Mouse (Mus musculus): ENCODE results near the gene Gskip. TPM values are rescaled to one million over a fixed set of nuclear protein-coding genes. Genes with fewer than 3 reads are reported as not detected.

The Gskip gene
- total RNA-seq, 1 experiment = 7.2 TPM

DNA sequence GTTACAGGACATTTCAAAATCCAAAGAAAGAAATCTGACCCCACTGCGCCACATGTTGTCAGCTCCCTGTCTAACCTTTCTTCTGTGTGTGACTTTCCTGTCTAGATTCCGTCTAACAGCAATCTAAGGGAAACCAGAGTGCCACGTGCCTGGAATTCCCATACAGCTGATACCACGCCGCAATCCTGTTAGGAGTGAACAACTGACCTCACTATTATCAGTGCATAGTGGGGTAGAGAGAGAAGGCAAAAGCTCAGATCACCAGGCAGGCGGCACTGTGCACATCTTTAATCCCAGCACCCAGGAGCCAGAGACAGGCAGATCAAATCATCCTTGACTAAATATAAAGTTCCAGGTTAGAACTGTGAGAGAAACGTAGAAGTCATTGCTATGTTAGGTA is 28.8 kb upstream of the Gskip start:
- Histone ChIP-seq H3K36me3 (ENCODE audit: control insufficient read depth, insufficient read depth, low read length, poor library complexity, severe bottlenecking) (peaks cover 45% of the 10 kb centered on the region), H3K9me3 (ENCODE audit: control insufficient read depth, insufficient read depth, low read depth, low read length) (no peaks in the 10 kb centered on the region), H3K27ac (ENCODE audit: insufficient read depth, low read depth, low read length, poor library complexity, severe bottlenecking) (no peak overlapping the region), H3K9ac (ENCODE audit: insufficient read depth, low read depth, low read length, poor library complexity, severe bottlenecking) (no peak overlapping the region), H3K4me1 (ENCODE audit: control insufficient read depth in 2 of 2, insufficient read depth in 2 of 2, low read length in 2 of 2, poor library complexity in 1 of 2) (no peaks in the 10 kb centered on the region), H3K4me3 (ENCODE audit: insufficient read depth in 1 of 2, low read depth in 1 of 2, low read length in 2 of 2, poor library complexity in 1 of 2, severe bottlenecking in 1 of 2) (no peak overlapping the region)
- in situ Hi-C loops (cut with MboI; ENCODE audit: low sequenced_read_pairs in 2 of 2, unreplicated experiment in 2 of 2) = no loop called here
- TF ChIP-seq ZNF384 (IDR thresholded peaks at IDR 0.05; ENCODE audit: low read depth, low read length) (no peak), HCFC1 (IDR thresholded peaks at IDR 0.05; ENCODE audit: borderline replicate concordance, insufficient read depth, low read length) (no peak), CHD2 (IDR thresholded peaks at IDR 0.05; ENCODE audit: low read depth, low read length) (no peak), MAFK (IDR thresholded peaks at IDR 0.05; ENCODE audit: insufficient read depth, low read depth, low read length) (no peak), ZC3H11A (IDR thresholded peaks at IDR 0.05; ENCODE audit: borderline replicate concordance, low read depth, low read length) (no peak)
- no peak for DNase-seq (ENCODE audit: low read depth, low spot score)

DNA sequence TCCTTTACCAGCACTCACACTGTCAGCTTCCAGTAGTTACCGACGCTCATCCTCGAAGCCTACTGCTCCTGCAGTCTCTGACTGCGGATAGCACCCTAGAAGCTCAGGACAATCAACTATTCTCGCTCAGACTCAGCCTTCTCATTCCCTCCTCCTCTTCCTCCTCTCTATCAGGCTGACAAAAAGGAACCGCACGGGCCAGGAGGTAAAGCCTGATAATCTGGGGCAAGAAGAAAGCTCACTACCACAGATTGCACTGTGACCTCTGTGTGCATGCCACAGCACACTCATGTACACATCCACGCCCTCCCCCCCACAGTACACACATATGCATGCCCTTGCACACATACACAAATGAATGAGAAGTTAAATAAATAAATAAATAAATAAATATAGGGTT is 8.4 kb upstream of the Gskip start:
- TF ChIP-seq ZC3H11A (IDR thresholded peaks at IDR 0.05; ENCODE audit: borderline replicate concordance, low read depth, low read length) (no peak), MAFK (IDR thresholded peaks at IDR 0.05; ENCODE audit: insufficient read depth, low read depth, low read length) (no peak), ZNF384 (IDR thresholded peaks at IDR 0.05; ENCODE audit: low read depth, low read length) (no peak), HCFC1 (IDR thresholded peaks at IDR 0.05; ENCODE audit: borderline replicate concordance, insufficient read depth, low read length) (no peak), CHD2 (IDR thresholded peaks at IDR 0.05; ENCODE audit: low read depth, low read length) (no peak)
- Histone ChIP-seq H3K36me3 (ENCODE audit: control insufficient read depth, insufficient read depth, low read length, poor library complexity, severe bottlenecking) (peaks cover 14% of the 10 kb centered on the region; the same call in 1 of the 2 replicates), H3K27ac (ENCODE audit: insufficient read depth, low read depth, low read length, poor library complexity, severe bottlenecking) (no peak overlapping the region), H3K4me1 (ENCODE audit: control insufficient read depth in 2 of 2, insufficient read depth in 2 of 2, low read length in 2 of 2, poor library complexity in 1 of 2) (no peaks in the 10 kb centered on the region), H3K9ac (ENCODE audit: insufficient read depth, low read depth, low read length, poor library complexity, severe bottlenecking) (no peak overlapping the region), H3K4me3 (ENCODE audit: insufficient read depth in 1 of 2, low read depth in 1 of 2, low read length in 2 of 2, poor library complexity in 1 of 2, severe bottlenecking in 1 of 2) (no peak overlapping the region), H3K9me3 (ENCODE audit: control insufficient read depth, insufficient read depth, low read depth, low read length) (no peaks in the 10 kb centered on the region)
- in situ Hi-C loops (cut with MboI; ENCODE audit: low sequenced_read_pairs in 2 of 2, unreplicated experiment in 2 of 2) = no loop called here
- no peak for DNase-seq (ENCODE audit: low read depth, low spot score)

DNA sequence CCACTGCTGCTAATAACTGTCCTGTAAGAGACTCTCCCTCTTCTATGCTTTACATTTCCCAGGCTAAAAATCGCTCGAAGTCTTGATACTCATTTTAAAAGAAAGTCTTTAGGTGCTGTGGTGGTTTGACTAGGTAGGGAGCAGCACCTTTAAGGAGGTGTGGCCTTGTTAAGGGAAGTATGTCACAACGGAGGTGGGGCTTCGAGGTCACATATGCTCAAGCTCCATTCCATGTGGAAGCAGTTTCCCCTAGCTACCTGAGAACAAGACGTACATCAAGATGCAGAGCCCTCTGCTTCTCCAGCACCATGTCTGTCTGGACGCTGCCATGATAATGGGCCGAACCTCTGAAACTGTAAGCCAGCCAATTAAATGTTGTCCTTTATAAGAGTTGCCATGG is 6.4 kb upstream of the Gskip start:
- no peaks in the 10 kb centered on the region; a peak in 1 of 4 replicates for H3K4me1 ChIP-seq (ENCODE audit: control insufficient read depth in 2 of 2, insufficient read depth in 2 of 2, low read length in 2 of 2, poor library complexity in 1 of 2)
- H3K36me3 ChIP-seq (ENCODE audit: control insufficient read depth, insufficient read depth, low read length, poor library complexity, severe bottlenecking) = peaks cover 11% of the 10 kb centered on the region; the same call in 1 of the 2 replicates
- H3K27ac ChIP-seq (ENCODE audit: insufficient read depth, low read depth, low read length, poor library complexity, severe bottlenecking) = no peak overlapping the region
- no peak for DNase-seq (ENCODE audit: low read depth, low spot score)
- no peaks in the 10 kb centered on the region for H3K9me3 ChIP-seq (ENCODE audit: control insufficient read depth, insufficient read depth, low read depth, low read length)
- no peak overlapping the region for H3K9ac ChIP-seq (ENCODE audit: insufficient read depth, low read depth, low read length, poor library complexity, severe bottlenecking)
- H3K4me3 ChIP-seq (ENCODE audit: insufficient read depth in 1 of 2, low read depth in 1 of 2, low read length in 2 of 2, poor library complexity in 1 of 2, severe bottlenecking in 1 of 2) = peak overlapping the region in 1 of 2 experiments; percentile 22; a peak in 1 of 4 replicates
- no peak for TF ChIP-seq ZC3H11A (IDR thresholded peaks at IDR 0.05; ENCODE audit: borderline replicate concordance, low read depth, low read length)
- TF ChIP-seq HCFC1 (IDR thresholded peaks at IDR 0.05; ENCODE audit: borderline replicate concordance, insufficient read depth, low read length) = no peak
- in situ Hi-C loops (cut with MboI; ENCODE audit: low sequenced_read_pairs in 2 of 2, unreplicated experiment in 2 of 2) = no loop called here

DNA sequence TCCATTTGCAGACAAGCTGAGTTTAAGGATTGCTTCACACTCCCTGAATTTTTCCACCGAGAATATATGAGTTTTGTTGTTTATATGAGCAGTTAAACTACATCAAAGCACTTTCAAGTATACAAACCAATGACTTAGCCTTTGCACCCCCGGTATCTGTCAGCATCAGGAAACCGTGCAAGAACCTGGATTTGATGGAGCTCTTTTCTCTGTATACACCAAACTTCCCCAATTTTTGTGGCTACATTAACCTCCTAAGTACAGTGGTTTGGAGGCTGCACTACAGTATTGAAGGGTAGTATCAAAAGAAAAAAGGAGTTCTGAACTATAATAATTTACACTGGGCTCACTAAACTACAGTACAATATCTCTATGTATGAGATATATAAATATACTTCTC is 5.9 kb upstream of the Gskip start:
- Histone ChIP-seq H3K27ac (ENCODE audit: insufficient read depth, low read depth, low read length, poor library complexity, severe bottlenecking) (no peak overlapping the region), H3K9me3 (ENCODE audit: control insufficient read depth, insufficient read depth, low read depth, low read length) (no peaks in the 10 kb centered on the region), H3K9ac (ENCODE audit: insufficient read depth, low read depth, low read length, poor library complexity, severe bottlenecking) (no peak overlapping the region), H3K4me1 (ENCODE audit: control insufficient read depth in 2 of 2, insufficient read depth in 2 of 2, low read length in 2 of 2, poor library complexity in 1 of 2) (no peaks in the 10 kb centered on the region; a peak in 1 of 4 replicates), H3K4me3 (ENCODE audit: insufficient read depth in 1 of 2, low read depth in 1 of 2, low read length in 2 of 2, poor library complexity in 1 of 2, severe bottlenecking in 1 of 2) (no peak overlapping the region), H3K36me3 (ENCODE audit: control insufficient read depth, insufficient read depth, low read length, poor library complexity, severe bottlenecking) (peaks cover 10% of the 10 kb centered on the region; the same call in 1 of the 2 replicates)
- in situ Hi-C loops (cut with MboI; ENCODE audit: low sequenced_read_pairs in 2 of 2, unreplicated experiment in 2 of 2) = no loop called here
- no peak for DNase-seq (ENCODE audit: low read depth, low spot score)
- no peak for TF ChIP-seq MAFK (IDR thresholded peaks at IDR 0.05; ENCODE audit: insufficient read depth, low read depth, low read length)
- no peak for TF ChIP-seq CHD2 (IDR thresholded peaks at IDR 0.05; ENCODE audit: low read depth, low read length)
- TF ChIP-seq ZC3H11A (IDR thresholded peaks at IDR 0.05; ENCODE audit: borderline replicate concordance, low read depth, low read length) = no peak
- no peak for TF ChIP-seq ZNF384 (IDR thresholded peaks at IDR 0.05; ENCODE audit: low read depth, low read length)

All from ES-E14 (cell line).